Mouse (Mus musculus): Measurements from ENCODE around the gene Spin2c. TPM values are rescaled to one million over a fixed set of nuclear protein-coding genes. Genes with fewer than 3 reads are reported as not detected.

Gene Spin2c
- 0.36 and 1.2 TPM in 2 replicates for polyA plus RNA-seq (2012; rRNA removed)

DNA sequence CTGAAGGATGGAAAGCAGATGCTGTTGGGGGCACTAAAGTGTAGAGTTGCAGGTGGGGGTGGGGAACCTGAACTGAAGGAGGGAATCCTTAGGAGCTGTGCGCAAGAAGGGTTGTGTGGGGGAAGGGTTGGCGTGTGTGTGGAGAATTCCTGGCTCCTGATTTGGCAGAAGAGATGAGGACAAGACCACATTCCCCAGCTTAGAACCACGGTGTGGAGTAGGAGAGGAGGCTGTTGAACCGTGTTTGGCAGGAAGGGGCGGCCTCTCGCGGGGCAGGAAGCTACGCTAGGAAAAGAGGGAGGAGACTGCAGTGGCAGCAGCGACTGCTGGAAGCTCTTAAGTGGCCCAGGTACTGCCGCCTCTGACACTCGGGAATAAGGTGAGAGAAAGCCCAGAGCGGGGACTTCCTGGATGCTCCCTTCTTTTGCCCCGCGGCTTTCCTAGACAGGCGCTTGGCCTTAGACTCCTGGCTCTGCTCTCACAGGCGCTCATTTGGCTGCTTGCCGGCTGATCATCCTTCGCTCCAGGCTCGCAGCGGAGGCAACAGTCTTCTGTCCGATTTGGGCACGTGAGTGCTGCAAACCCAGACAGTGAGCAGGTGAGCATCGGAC lies at the start of gene Spin2c:
TSS of gene Spin2c (plus strand) at position 275 of the 611 bp plus-strand sequence.
- Histone ChIP-seq H3K4me3 (ENCODE audit: control insufficient read depth, insufficient read depth, low read length) (peak within 1 kb of the TSS; percentile 47), H3K36me3 (ENCODE audit: control insufficient read depth, insufficient read depth, low read length) (no peaks in the 10 kb centered on the region), H3K27me3 (ENCODE audit: control insufficient read depth, insufficient read depth, low read length) (no peaks in the 10 kb centered on the region), H3K4me1 (replicated peaks; ENCODE audit: control insufficient read depth, insufficient read depth, low read length) (peaks cover 2% of the 10 kb centered on the region; the same call in 1 of the 2 replicates), H3K27ac (ENCODE audit: control insufficient read depth, insufficient read depth, low read length) (no peak within 1 kb of the TSS)
- 3% methylated on average over 23 of the region's 23 CpGs for WGBS
- peak; percentile 12 for DNase-seq
- TF ChIP-seq CTCF (IDR thresholded peaks at IDR 0.05; ENCODE audit: borderline replicate concordance, control insufficient read depth, extremely low read depth, insufficient read depth, low read length, poor library complexity) = no peak
- no peak for TF ChIP-seq POLR2A (IDR thresholded peaks at IDR 0.05; ENCODE audit: control insufficient read depth, extremely low read depth, insufficient read depth, low read length, poor library complexity)

DNA sequence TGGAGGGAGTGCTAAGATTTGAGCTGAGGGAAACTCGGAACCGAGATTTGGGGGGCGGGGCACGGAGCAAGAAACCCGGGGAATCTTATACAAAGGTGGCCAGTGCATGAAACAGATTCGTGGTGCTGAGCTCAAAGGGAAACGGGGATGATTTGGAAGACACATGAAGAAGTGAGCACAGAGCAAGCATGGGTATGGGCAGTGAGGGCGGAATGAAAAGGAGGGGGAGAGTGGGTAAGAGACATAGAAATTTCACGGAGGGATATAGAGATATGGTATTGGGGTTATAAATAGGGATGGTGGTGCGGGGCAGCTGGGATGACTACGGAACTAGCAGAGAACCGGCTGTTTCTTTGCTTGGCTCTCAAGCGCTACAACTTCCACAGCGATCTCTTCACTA lies 581 bp downstream of the Spin2c start:
- 15% methylated on average over 14 of the region's 14 CpGs for WGBS
- Histone ChIP-seq H3K36me3 (ENCODE audit: control insufficient read depth, insufficient read depth, low read length) (no peaks in the 10 kb centered on the region), H3K4me3 (ENCODE audit: control insufficient read depth, insufficient read depth, low read length) (peak overlapping the region; percentile 47), H3K27ac (ENCODE audit: control insufficient read depth, insufficient read depth, low read length) (no peak overlapping the region), H3K27me3 (ENCODE audit: control insufficient read depth, insufficient read depth, low read length) (no peaks in the 10 kb centered on the region), H3K4me1 (replicated peaks; ENCODE audit: control insufficient read depth, insufficient read depth, low read length) (peaks cover 2% of the 10 kb centered on the region; the same call in 1 of the 2 replicates)
- no peak for DNase-seq
- TF ChIP-seq CTCF (IDR thresholded peaks at IDR 0.05; ENCODE audit: borderline replicate concordance, control insufficient read depth, extremely low read depth, insufficient read depth, low read length, poor library complexity) (no peak), POLR2A (IDR thresholded peaks at IDR 0.05; ENCODE audit: control insufficient read depth, extremely low read depth, insufficient read depth, low read length, poor library complexity) (no peak)

Other genes with a start within 250 kb of the Spin2c start
- 1.0 and 1.4 TPM in 2 replicates for gene Kctd12b, start 135.8 kb upstream of the Spin2c start, polyA plus RNA-seq (2012; rRNA removed)
- gene Nbdy, start 108.6 kb upstream of the Spin2c start, polyA plus RNA-seq (2012; rRNA removed) = 45.9 and 47.9 TPM in 2 replicates
- gene Samt1, start 180.4 kb downstream of the Spin2c start, polyA plus RNA-seq (2012; rRNA removed) = not detected in 2 replicates
- gene 4921511M17Rik, start 201.6 kb downstream of the Spin2c start, polyA plus RNA-seq (2012; rRNA removed) = not detected in 2 replicates
- not detected in 2 replicates for gene Gm10057, start 222.8 kb downstream of the Spin2c start, polyA plus RNA-seq (2012; rRNA removed)

All from thymus, adult 2 months (tissue).